Mouse (Mus musculus) heart, embryonic 12.5 days (tissue): ENCODE measurements around the gene Hnrnpc. TPM values are rescaled to one million over a fixed set of nuclear protein-coding genes. Genes with fewer than 3 reads are reported as not detected.

ENCODE experiments used
- ATAC-seq: fragments of 200-750 bp; cut with Nextera tagmentation; 2 replicates; pipeline ENCODE4 v1.8.0; 2017; ENCODE audit warnings: moderate TSS enrichment, moderate library complexity; ENCODE audit not compliant: insufficient number of reproducible peaks, low FRiP score
- H3K27ac ChIP-seq: fragments of 300-500 bp; sonication (generic); 2 replicates; pipeline ENCODE4 v1.5.1; 2016; ENCODE audit warnings: mild to moderate bottlenecking, moderate library complexity; ENCODE audit not compliant: poor library complexity, severe bottlenecking
- H3K27me3 ChIP-seq: fragments of 300-500 bp; sonication (generic); replicated peaks from 2 replicates; pipeline ENCODE4 v1.6.1; 2016; ENCODE audit warnings: mild to moderate bottlenecking, moderate library complexity
- H3K36me3 ChIP-seq: fragments of 300-500 bp; sonication (generic); 2 replicates; pipeline ENCODE4 v1.6.1; 2016; ENCODE audit warnings: mild to moderate bottlenecking, moderate library complexity
- H3K4me1 ChIP-seq: fragments of 300-500 bp; sonication (generic); replicated peaks from 2 replicates; pipeline ENCODE4 v1.6.1; 2016; ENCODE audit warnings: mild to moderate bottlenecking
- H3K4me2 ChIP-seq: fragments of 300-500 bp; sonication (generic); 2 replicates; pipeline ENCODE4 v1.6.1; 2016; ENCODE audit warnings: mild to moderate bottlenecking, moderate library complexity
- H3K4me3 ChIP-seq: fragments of 300-500 bp; sonication (generic); 2 replicates; pipeline ENCODE4 v1.5.1; 2016; ENCODE audit warnings: mild to moderate bottlenecking
- H3K9ac ChIP-seq: fragments of 300-500 bp; sonication (generic); 2 replicates; pipeline ENCODE4 v1.6.1; 2016; ENCODE audit warnings: mild to moderate bottlenecking, moderate library complexity
- H3K9me3 ChIP-seq: fragments of 300-500 bp; sonication (generic); replicated peaks from 2 replicates; pipeline ENCODE4 v1.6.1; 2016; ENCODE audit warnings: mild to moderate bottlenecking, moderate library complexity
- WGBS: fragments of 180-500 bp; shearing (Covaris S2); methylation state at CpG from one replicate; pipeline ENCODE4 v1.1.7; 2016; 5-methylcytosine and 5-hydroxymethylcytosine counted together
- polyA plus RNA-seq: library from polyadenylated mRNA; unstranded; fragments of >200 nt; fragmentation: Nextera tagmentation; extraction: Ambion mirVana; gene quantifications from 2 replicates; pipeline ENCODE4 v1.2.1, GENCODE M21; 2016

Hnrnpc gene
- polyA plus RNA-seq, result 425 and 438 TPM in 2 replicates

DNA sequence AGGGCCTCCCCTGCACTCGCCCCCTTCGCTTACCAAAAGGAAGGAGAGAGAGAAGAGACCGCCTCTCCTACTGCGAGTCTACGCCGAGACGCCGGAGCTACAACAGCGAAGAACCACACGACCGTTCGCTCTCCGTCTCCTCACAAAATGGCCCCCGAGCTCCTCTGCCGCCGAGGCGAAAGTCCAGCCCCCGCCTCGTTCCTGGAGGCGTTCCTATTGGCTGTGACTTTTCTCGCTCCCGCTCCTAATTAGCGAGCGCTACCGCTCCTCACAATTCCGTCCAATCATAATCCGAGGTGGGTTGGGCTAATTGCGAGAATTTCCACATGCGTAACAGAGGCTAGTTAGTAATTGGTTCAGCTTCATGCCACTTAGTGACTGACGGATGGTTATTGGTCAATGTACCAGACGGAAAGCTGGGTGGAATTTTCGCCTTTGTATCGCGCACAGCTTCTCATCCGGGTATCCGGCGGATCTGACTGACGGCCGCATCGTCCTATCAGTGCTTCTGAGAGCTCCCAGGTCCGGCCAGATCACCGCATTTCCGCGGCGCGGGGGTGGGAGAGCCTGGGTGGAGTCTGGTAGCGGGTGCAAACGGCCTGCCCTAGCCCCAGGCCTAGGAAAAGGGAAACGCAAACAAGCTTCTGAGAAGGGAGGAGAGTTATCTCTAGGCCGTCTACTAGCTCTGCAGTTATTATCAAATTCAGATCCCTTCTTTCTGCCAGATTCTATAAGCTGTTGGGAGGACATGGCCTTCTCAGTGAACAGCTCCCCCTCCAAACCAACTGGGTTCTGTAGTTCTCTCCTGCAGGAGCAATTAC lies at the start of gene Hnrnpc:
Hnrnpc (minus strand) TSS at position 173 of the 821 bp plus-strand sequence.
- H3K4me2 ChIP-seq, result peak within 1 kb of the TSS; percentile 81
- H3K36me3 ChIP-seq, result peaks cover 10% of the 10 kb centered on the region
- no peaks in the 10 kb centered on the region for H3K27me3 ChIP-seq
- WGBS, result under 1% methylated on average over 50 of the region's 50 CpGs
- no peaks in the 10 kb centered on the region for H3K9me3 ChIP-seq
- peak within 1 kb of the TSS; percentile 100 for H3K9ac ChIP-seq
- ATAC-seq, result peak; percentile 99
- H3K4me3 ChIP-seq, result peak within 1 kb of the TSS; percentile 99
- peaks cover 23% of the 10 kb centered on the region for H3K4me1 ChIP-seq
- H3K27ac ChIP-seq, result peak within 1 kb of the TSS; percentile 99

DNA sequence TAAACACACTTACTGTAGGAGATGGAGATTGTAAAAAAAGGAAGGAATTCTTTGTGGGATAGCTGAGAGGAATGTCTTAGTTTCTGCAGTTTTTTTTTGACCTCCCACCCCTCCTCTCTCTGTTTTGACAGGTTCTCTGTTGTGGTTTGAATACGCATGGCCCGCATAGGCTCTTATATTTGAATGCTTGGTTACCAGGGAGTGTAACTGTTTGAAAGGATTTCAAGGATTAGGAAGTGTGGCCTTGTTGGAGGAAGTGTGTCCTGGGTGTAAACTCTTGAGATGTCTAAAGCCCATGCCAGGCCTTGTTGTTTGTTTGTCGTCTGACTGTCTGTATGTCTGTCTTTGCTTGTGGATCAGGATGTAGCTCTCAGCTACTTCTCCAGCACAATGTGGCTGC lies 48.8 kb upstream of the Hnrnpc start:
- no peak overlapping the region for H3K4me2 ChIP-seq
- H3K4me3 ChIP-seq, result no peak overlapping the region
- no peak overlapping the region for H3K9ac ChIP-seq
- no peaks in the 10 kb centered on the region for H3K36me3 ChIP-seq
- no peaks in the 10 kb centered on the region for H3K4me1 ChIP-seq
- no peaks in the 10 kb centered on the region for H3K9me3 ChIP-seq
- no peaks in the 10 kb centered on the region for H3K27me3 ChIP-seq
- H3K27ac ChIP-seq, result no peak overlapping the region
- 46% methylated on average over 3 of the region's 3 CpGs for WGBS
- no peak for ATAC-seq

DNA sequence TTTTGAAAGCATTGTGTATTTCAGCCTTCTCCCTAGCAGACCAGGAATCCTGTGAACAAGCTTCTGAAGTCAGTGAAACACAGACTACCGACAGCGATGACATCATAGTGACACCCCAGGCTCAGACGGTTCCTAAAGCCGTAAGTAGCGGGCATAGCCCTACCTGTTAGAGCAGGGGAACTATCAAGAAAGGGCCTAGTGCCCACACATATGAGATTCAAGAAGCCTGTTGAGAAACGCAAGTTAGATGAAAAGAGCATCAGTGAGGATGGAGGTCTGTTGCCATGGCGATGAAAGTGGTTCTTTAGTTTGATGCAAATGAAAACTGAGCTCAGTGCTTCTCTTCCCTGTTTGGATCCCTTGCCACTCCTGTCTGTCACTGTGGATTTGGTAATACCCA lies 48.4 kb upstream of the Hnrnpc start:
- peak overlapping the region; percentile 42 for H3K4me2 ChIP-seq
- no peaks in the 10 kb centered on the region for H3K36me3 ChIP-seq
- H3K4me3 ChIP-seq, result no peak overlapping the region
- no peaks in the 10 kb centered on the region for H3K27me3 ChIP-seq
- H3K9me3 ChIP-seq, result no peaks in the 10 kb centered on the region
- H3K9ac ChIP-seq, result no peak overlapping the region
- ATAC-seq, result no peak
- no peak overlapping the region for H3K27ac ChIP-seq
- 34% methylated on average over 7 of the region's 7 CpGs for WGBS
- H3K4me1 ChIP-seq, result no peaks in the 10 kb centered on the region

DNA sequence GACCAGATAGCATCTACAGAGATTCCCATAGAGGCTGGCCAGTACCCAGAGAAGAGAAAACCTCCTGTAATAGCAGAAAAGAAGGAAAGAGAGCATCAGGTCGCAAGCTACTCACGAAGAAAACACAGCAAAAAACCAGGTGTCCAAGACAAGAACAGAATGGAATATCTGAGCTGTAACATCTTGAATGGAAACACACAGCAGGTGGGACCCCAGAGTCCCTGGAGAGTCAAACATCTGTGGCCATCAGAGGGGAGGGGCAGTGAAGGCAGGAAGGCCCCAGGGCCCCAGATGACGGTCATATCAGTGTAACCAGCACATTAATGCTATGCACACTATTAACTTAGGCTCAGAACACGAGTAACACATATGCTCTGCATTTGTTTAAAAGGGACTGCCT lies 46.1 kb upstream of the Hnrnpc start:
- Histone ChIP-seq H3K4me1 (no peaks in the 10 kb centered on the region), H3K9me3 (no peaks in the 10 kb centered on the region), H3K9ac (no peak overlapping the region), H3K4me3 (no peak overlapping the region), H3K36me3 (no peaks in the 10 kb centered on the region), H3K4me2 (no peak overlapping the region), H3K27me3 (no peaks in the 10 kb centered on the region; the same call in 1 of the 2 replicates), H3K27ac (no peak overlapping the region)
- 67% methylated on average over 4 of the region's 4 CpGs for WGBS
- ATAC-seq, result no peak

DNA sequence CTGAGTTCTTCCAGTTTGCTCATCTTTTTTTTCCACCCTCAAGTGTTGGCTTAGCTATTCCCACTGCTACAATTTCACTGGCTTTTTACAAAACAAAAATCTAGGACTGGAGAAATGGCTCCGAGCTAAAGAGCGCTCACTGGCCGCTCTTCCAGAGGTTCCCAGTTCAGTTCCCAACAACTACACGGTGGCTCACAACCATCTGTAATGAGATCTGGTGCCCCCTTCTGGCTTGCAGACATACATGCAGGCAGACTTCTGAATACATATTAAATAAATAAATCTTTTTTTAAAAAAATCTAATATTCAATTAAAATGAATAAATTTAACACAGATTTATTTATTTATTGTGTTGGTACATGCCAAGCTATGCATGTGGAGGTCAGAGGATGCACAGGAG lies 42.7 kb upstream of the Hnrnpc start:
- H3K27me3 ChIP-seq, result no peaks in the 10 kb centered on the region; the same call in 1 of the 2 replicates
- H3K4me1 ChIP-seq, result 0 out of 2 replicates have a peak, but pooled peaks cover 3% of the 10 kb centered on the region
- no peak overlapping the region for H3K27ac ChIP-seq
- no peaks in the 10 kb centered on the region for H3K9me3 ChIP-seq
- no peaks in the 10 kb centered on the region for H3K36me3 ChIP-seq
- no peak overlapping the region for H3K4me2 ChIP-seq
- H3K9ac ChIP-seq, result no peak overlapping the region
- ATAC-seq, result no peak
- 61% methylated on average over 4 of the region's 4 CpGs for WGBS
- H3K4me3 ChIP-seq, result no peak overlapping the region

DNA sequence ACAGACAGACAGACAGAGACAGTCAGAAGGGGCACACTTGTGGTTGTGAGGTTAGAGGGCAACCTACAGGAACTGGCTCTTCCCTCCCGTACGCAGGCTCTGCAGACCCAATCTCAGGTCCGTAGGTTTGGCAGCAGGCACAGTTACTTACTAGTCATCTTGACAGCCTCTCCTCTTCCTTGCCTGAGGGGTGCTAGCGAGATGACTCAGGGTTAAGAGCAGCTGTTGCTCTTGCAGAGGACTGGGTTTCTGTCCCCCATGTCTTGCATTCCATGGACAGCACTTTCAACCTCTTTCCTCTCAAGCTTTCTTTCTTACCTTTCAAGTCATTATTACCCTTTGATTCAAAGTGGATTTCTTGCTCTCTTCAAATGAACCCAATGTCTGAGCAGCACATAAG lies 40.3 kb upstream of the Hnrnpc start:
- H3K36me3 ChIP-seq, result no peaks in the 10 kb centered on the region
- H3K4me1 ChIP-seq, result peaks cover 14% of the 10 kb centered on the region
- no peak overlapping the region for H3K9ac ChIP-seq
- no peaks in the 10 kb centered on the region for H3K9me3 ChIP-seq
- H3K27me3 ChIP-seq, result no peaks in the 10 kb centered on the region; the same call in 1 of the 2 replicates
- H3K4me2 ChIP-seq, result no peak overlapping the region
- H3K4me3 ChIP-seq, result no peak overlapping the region
- H3K27ac ChIP-seq, result no peak overlapping the region
- ATAC-seq, result no peak
- WGBS, result 67% methylated on average over 4 of the region's 4 CpGs

DNA sequence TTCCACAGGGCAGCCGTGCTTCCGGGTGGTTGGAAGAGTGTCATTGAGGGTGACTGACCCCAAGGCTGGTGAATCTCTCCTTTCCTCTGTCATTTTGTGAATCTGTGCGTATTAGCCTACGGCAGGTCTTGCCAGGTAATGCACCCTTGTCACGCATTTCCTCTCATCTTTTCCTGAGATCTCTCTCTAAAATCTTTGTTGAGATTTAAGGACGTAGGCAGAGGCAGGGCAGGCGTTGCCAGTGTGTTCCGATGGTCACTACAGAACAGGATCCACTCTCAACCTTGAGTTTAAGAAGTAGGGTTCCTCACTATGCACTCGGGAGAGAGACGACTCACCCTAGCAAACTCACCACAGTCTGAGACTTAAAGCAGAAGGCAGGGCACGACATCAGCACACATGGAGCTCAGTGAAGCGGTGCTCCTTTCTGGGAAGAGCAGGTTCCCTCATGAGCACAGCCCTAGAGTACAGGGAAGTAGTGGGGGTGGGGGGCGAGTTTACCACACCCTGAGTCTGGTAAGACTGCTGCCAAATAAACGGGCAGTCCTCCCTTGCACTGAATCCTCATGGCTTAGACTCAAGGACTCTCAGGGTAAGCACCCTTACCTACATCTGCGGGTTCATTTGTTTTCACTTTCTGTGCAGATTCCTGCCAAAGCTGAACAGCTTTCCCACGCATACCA lies 37.8 kb upstream of the Hnrnpc start:
- 69% methylated on average over 16 of the region's 16 CpGs for WGBS
- H3K4me1 ChIP-seq, result peaks cover 14% of the 10 kb centered on the region
- no peaks in the 10 kb centered on the region for H3K9me3 ChIP-seq
- H3K4me3 ChIP-seq, result no peak overlapping the region
- H3K36me3 ChIP-seq, result no peaks in the 10 kb centered on the region
- no peak; the same call in 1 of the 2 replicates for ATAC-seq
- H3K27ac ChIP-seq, result no peak overlapping the region
- H3K27me3 ChIP-seq, result no peaks in the 10 kb centered on the region; the same call in 1 of the 2 replicates
- no peak overlapping the region for H3K9ac ChIP-seq
- H3K4me2 ChIP-seq, result peak overlapping the region; percentile 64

DNA sequence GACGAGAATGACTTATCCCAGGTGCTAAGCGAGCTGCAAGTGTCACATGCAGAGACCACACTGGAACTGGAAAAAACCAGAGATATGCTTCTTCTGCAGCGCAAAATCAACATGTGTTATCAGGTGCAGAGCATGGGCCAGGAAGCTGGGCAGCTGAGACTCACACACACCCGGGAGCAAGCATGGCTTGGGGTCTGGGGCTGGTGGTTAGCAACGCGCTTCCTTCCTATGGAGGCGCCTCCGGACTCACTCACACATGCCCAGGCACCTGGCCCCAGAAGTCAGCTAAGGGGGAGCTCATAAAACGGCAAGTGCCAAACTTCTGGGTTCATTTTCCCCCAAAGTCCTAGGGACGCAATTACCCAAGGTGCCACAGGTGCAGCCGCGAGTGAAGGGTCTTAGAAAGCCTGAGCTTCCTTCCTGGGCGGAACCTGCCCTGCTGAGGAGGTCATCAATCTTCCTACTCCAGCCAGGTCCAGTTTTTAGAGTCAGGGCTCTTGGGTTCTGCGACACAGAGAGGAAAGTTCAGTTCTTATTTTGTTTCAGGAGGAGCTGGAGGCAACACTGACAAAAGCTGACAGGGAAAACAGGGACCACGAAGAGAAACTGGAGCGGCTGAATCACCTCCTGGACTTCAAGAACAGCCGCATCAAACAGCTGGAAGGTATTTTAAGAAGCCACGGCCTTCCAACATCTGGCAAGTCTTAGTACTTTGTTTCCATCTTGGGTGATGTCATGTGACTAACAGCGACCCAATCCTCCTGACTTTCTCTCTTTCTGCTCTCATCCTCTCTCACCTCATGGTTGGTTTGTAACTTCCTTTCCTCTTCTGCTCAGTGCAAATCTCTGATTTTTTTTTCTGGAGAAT lies 37.0 kb upstream of the Hnrnpc start:
- Histone ChIP-seq H3K27me3 (no peaks in the 10 kb centered on the region; the same call in 1 of the 2 replicates), H3K4me1 (peaks cover 14% of the 10 kb centered on the region), H3K36me3 (no peaks in the 10 kb centered on the region), H3K4me3 (peak overlapping the region; percentile 27), H3K9ac (0 out of 2 replicates have a peak overlapping the region, but pooled peaks have one; percentile 35), H3K9me3 (no peaks in the 10 kb centered on the region), H3K27ac (no peak overlapping the region), H3K4me2 (peak overlapping the region; percentile 64)
- ATAC-seq, result peak; percentile 78; the same call in 1 of the 2 replicates
- WGBS, result 30% methylated on average over 19 of the region's 19 CpGs

DNA sequence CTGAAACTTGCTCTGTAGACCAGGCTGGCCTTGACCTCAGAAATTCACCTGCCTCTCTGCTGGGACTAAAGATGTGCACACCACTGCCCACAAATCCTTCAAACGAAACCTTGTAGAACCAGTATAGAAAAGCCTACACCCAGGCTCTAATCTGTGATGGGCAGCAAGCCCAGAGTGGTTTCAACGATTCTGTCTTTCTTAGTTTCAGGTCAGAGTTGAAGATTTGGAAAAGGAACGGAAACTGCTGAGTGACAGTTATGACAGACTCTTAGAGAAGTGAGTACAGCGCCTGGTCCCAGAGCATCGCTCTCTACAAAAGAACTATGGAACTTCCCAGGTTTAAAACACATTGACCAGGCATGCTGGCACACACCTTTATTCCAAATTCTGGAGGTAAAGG lies 29.8 kb upstream of the Hnrnpc start:
- Histone ChIP-seq H3K9ac (no peak overlapping the region), H3K4me2 (no peak overlapping the region), H3K36me3 (no peaks in the 10 kb centered on the region), H3K4me1 (no peaks in the 10 kb centered on the region), H3K27ac (no peak overlapping the region), H3K4me3 (no peak overlapping the region), H3K27me3 (no peaks in the 10 kb centered on the region), H3K9me3 (no peaks in the 10 kb centered on the region)
- ATAC-seq, result no peak
- WGBS, result 76% methylated on average over 5 of the region's 5 CpGs

DNA sequence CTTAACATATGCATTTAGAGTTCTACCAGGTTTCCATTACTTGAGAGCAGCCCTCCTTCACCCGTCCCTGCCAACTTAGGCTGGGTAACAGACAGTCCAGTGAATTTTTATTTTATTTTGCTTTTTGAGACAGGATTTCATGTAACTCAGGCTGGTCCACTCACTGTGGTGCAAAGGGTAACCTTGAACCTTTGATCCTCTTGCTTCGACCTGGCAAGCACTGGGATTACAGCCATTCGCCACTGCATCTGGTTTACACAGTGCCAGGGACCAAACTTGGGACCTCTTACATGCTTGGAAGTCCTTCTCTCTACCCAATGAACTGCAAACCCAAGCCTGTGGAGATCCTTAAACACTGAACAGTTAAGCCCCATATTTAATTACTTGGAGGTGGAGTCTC lies 20.8 kb upstream of the Hnrnpc start:
- H3K4me1 ChIP-seq, result no peaks in the 10 kb centered on the region
- no peak overlapping the region for H3K27ac ChIP-seq
- no peaks in the 10 kb centered on the region for H3K9me3 ChIP-seq
- H3K4me3 ChIP-seq, result no peak overlapping the region
- H3K4me2 ChIP-seq, result no peak overlapping the region
- no peak for ATAC-seq
- WGBS, result 89% methylated on average over 3 of the region's 3 CpGs
- 0 out of 2 replicates have a peak, but pooled peaks cover 15% of the 10 kb centered on the region for H3K27me3 ChIP-seq
- no peaks in the 10 kb centered on the region for H3K36me3 ChIP-seq
- H3K9ac ChIP-seq, result no peak overlapping the region
